Mouse (Mus musculus): ENCODE data around the gene Dtl. TPM values are rescaled to one million over a fixed set of nuclear protein-coding genes. Genes with fewer than 3 reads are reported as not detected.
"Not testable (repeated sequence)": the region's sequence is repeated elsewhere in the genome, so short reads cannot be mapped to it uniquely, and the experiment has no call there.

The Dtl gene
- polyA plus RNA-seq, 1 experiment from 2014 or later = 6.1 TPM

DNA sequence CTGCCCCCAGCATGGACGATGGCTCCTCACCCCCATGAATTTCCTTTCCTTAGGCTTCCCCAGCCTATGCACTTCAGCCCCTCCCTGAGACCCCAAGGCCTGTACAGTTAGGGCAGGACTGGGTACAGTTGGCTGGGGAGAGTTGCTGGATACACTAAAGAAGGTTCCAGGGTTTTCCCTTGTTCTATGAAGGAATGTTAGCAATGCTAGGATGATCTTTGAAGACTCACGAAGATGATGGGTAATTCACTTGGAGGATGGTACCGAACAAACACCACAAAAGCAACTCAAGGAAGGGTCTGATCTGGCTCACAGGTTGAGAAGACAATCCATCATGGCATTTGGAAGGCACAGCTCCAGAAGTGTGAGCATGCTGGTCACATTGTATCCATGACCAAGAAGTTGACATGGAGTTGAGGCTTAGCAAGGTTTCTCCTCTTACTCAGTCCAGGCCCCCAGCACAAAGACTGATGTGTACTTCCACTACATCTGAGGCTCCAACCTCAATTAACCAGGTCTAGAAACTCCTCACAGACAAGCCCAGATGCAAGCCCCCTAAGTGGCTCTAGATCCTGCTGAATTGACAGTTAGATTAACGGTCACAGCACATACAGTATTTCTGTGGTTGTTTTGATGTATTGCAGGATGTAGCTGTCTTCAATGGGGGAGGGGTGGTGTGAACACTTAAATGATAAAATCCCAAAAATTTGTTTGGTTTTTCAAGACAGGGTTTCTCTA is 55.8 kb downstream of the Dtl start:
- no peak overlapping the region for H3K4me3 ChIP-seq (ENCODE audit: low read depth, low read length)
- no peaks in the 10 kb centered on the region for H3K27me3 ChIP-seq (replicated peaks; ENCODE audit: control insufficient read depth, insufficient read depth, low read length)
- 84% methylated on average over 4 of the region's 4 CpGs for WGBS
- H3K27ac ChIP-seq (ENCODE audit: low read depth, low read length) = no peak overlapping the region
- H3K9me3 ChIP-seq (ENCODE audit: control insufficient read depth) = no peaks in the 10 kb centered on the region
- no peak overlapping the region for H3K9ac ChIP-seq (ENCODE audit: low read depth, low read length)
- H3K36me3 ChIP-seq (ENCODE audit: control insufficient read depth, insufficient read depth) = no peaks in the 10 kb centered on the region
- no peaks in the 10 kb centered on the region for H3K4me1 ChIP-seq (replicated peaks; ENCODE audit: control insufficient read depth, insufficient read depth, low read length)
- ATAC-seq = no peak
- no peak for TF ChIP-seq CTCF (IDR thresholded peaks at IDR 0.05; ENCODE audit: low read depth)
- H3K4me2 ChIP-seq (replicated peaks; ENCODE audit: low read depth) = no peak overlapping the region

DNA sequence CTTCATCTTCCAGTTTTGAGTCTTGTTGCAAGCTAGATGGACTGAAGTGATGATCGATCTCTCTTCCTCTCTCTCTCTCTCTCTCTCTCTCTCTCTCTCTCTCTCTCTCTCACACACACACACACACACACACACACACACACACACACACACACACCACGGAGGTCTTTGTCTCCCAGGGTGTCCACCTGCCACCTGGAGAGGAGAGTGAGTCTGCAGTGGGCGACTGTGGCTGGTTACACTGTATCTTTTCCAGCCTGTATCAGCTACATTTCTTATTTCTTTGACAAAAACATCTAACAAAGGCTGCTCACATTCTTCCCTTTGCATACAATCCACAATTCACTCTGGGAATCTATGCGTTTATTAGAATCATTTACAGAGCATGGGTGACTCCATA is 56.4 kb downstream of the Dtl start:
- 91% methylated on average over 4 of the region's 4 CpGs for WGBS
- no peaks in the 10 kb centered on the region for H3K4me1 ChIP-seq (replicated peaks; ENCODE audit: control insufficient read depth, insufficient read depth, low read length)
- no peak overlapping the region for H3K9ac ChIP-seq (ENCODE audit: low read depth, low read length)
- no peak overlapping the region for H3K4me2 ChIP-seq (replicated peaks; ENCODE audit: low read depth)
- H3K36me3 ChIP-seq (ENCODE audit: control insufficient read depth, insufficient read depth) = no peaks in the 10 kb centered on the region
- no peak for ATAC-seq
- H3K9me3 ChIP-seq (ENCODE audit: control insufficient read depth) = no peaks in the 10 kb centered on the region
- no peak overlapping the region for H3K27ac ChIP-seq (ENCODE audit: low read depth, low read length)
- no peaks in the 10 kb centered on the region for H3K27me3 ChIP-seq (replicated peaks; ENCODE audit: control insufficient read depth, insufficient read depth, low read length)
- no peak overlapping the region for H3K4me3 ChIP-seq (ENCODE audit: low read depth, low read length)
- TF ChIP-seq CTCF (IDR thresholded peaks at IDR 0.05; ENCODE audit: low read depth) = no peak

DNA sequence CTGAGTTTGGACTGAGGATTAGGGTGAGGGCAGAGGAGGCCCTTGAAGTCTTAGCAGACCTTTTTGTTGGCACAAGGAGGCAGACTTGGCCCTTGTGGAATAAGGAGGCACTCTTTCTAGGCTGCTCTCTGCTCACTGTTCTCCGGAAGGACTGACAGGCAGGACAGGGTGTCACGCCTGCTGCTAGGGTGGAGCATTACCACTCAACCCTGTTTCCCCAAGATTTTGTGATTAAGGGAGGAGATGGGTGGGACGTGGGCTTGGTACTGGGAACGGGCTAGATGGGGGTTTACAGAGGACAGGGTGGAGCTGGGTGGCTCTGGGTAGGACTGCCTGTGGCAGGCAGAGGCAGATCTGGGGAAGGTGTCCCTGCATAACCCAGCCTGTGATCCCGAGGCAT is 57.4 kb downstream of the Dtl start:
- Histone ChIP-seq H3K27ac (ENCODE audit: low read depth, low read length) (no peak overlapping the region), H3K4me1 (replicated peaks; ENCODE audit: control insufficient read depth, insufficient read depth, low read length) (no peaks in the 10 kb centered on the region), H3K27me3 (replicated peaks; ENCODE audit: control insufficient read depth, insufficient read depth, low read length) (no peaks in the 10 kb centered on the region), H3K4me3 (ENCODE audit: low read depth, low read length) (no peak overlapping the region), H3K9ac (ENCODE audit: low read depth, low read length) (no peak overlapping the region), H3K36me3 (ENCODE audit: control insufficient read depth, insufficient read depth) (no peaks in the 10 kb centered on the region), H3K9me3 (ENCODE audit: control insufficient read depth) (no peaks in the 10 kb centered on the region), H3K4me2 (replicated peaks; ENCODE audit: low read depth) (no peak overlapping the region)
- no peak for TF ChIP-seq CTCF (IDR thresholded peaks at IDR 0.05; ENCODE audit: low read depth)
- WGBS = 67% methylated on average over 5 of the region's 5 CpGs
- no peak for ATAC-seq

DNA sequence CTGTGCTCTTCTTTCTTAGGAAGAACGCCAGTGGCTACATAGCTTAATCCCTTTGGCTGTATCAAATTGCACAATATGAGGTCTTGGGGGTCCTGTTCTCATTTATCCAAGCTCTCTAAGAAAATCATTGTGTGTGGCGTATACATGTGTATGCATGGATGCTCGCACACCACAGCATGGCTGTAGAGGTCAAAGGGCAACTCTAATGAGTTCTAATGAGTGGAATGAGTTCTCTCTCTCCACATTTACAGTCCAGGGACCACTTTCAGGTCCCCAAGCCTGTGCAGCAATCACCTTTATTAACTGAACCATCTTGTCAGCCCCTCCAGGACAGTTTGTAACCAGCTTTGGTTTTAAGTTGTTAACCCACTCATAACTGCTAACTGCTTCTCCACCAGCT is 58.3 kb downstream of the Dtl start:
- Histone ChIP-seq H3K27ac (ENCODE audit: low read depth, low read length) (no peak overlapping the region), H3K9me3 (ENCODE audit: control insufficient read depth) (no peaks in the 10 kb centered on the region), H3K9ac (ENCODE audit: low read depth, low read length) (no peak overlapping the region), H3K4me1 (replicated peaks; ENCODE audit: control insufficient read depth, insufficient read depth, low read length) (no peaks in the 10 kb centered on the region), H3K4me3 (ENCODE audit: low read depth, low read length) (no peak overlapping the region), H3K4me2 (replicated peaks; ENCODE audit: low read depth) (no peak overlapping the region), H3K36me3 (ENCODE audit: control insufficient read depth, insufficient read depth) (no peaks in the 10 kb centered on the region), H3K27me3 (replicated peaks; ENCODE audit: control insufficient read depth, insufficient read depth, low read length) (no peaks in the 10 kb centered on the region)
- WGBS = 89% methylated on average over 3 of the region's 3 CpGs
- TF ChIP-seq CTCF (IDR thresholded peaks at IDR 0.05; ENCODE audit: low read depth) = no peak
- no peak for ATAC-seq

DNA sequence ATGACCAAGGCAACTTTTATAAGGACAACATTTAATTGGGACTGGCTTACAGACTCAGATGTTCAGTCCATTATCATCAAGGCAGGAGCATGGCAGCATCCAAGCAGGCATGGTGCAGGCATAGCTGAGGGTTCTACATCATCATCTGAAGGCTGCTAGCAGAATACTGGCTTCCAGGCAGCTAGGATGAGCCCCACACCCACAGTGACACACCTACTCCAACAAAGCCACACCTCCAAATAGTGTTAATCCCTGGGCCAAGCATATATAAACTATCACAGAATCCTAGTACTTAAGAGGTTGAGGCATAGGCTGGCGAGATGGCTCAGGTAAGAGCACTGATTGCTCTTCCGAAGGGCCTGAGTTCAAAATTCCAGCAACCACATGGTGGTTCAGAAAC is 59.0 kb downstream of the Dtl start:
- not testable (repeated sequence) for ATAC-seq; H3K4me3 ChIP-seq (ENCODE audit: low read depth, low read length); H3K9ac ChIP-seq (ENCODE audit: low read depth, low read length); H3K4me1 ChIP-seq (replicated peaks; ENCODE audit: control insufficient read depth, insufficient read depth, low read length); H3K4me2 ChIP-seq (replicated peaks; ENCODE audit: low read depth); H3K36me3 ChIP-seq (ENCODE audit: control insufficient read depth, insufficient read depth); H3K9me3 ChIP-seq (ENCODE audit: control insufficient read depth); H3K27ac ChIP-seq (ENCODE audit: low read depth, low read length); H3K27me3 ChIP-seq (replicated peaks; ENCODE audit: control insufficient read depth, insufficient read depth, low read length)
- WGBS = 78% methylated on average over 2 of the region's 2 CpGs

DNA sequence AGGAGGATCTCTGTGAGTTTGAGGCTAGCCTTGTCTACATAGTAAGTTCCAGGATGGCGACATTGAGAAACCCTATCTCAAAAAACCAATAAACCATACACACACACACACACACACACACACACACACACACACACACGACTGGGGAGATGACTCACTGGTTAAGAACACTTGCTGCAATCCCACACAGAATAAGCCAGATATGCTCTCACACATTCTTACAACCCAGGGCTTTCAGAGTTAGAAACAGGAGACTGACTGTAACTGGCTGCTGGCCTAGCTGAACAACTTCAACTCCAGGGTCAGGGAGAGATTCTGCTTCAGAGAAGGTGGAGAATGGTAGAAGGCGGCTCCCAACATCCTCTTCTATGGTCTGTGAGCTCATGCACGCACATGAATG is 62.1 kb downstream of the Dtl start:
- ATAC-seq = no peak
- H3K27ac ChIP-seq (ENCODE audit: low read depth, low read length) = no peak overlapping the region
- 0 out of 2 replicates have a peak, but pooled peaks cover 5% of the 10 kb centered on the region for H3K4me1 ChIP-seq (replicated peaks; ENCODE audit: control insufficient read depth, insufficient read depth, low read length)
- no peaks in the 10 kb centered on the region for H3K36me3 ChIP-seq (ENCODE audit: control insufficient read depth, insufficient read depth)
- WGBS = 84% methylated on average over 4 of the region's 4 CpGs
- no peak overlapping the region for H3K4me2 ChIP-seq (replicated peaks; ENCODE audit: low read depth)
- H3K9me3 ChIP-seq (ENCODE audit: control insufficient read depth) = no peaks in the 10 kb centered on the region
- H3K9ac ChIP-seq (ENCODE audit: low read depth, low read length) = no peak overlapping the region
- H3K4me3 ChIP-seq (ENCODE audit: low read depth, low read length) = no peak overlapping the region
- no peak for TF ChIP-seq CTCF (IDR thresholded peaks at IDR 0.05; ENCODE audit: low read depth)
- H3K27me3 ChIP-seq (replicated peaks; ENCODE audit: control insufficient read depth, insufficient read depth, low read length) = no peaks in the 10 kb centered on the region

DNA sequence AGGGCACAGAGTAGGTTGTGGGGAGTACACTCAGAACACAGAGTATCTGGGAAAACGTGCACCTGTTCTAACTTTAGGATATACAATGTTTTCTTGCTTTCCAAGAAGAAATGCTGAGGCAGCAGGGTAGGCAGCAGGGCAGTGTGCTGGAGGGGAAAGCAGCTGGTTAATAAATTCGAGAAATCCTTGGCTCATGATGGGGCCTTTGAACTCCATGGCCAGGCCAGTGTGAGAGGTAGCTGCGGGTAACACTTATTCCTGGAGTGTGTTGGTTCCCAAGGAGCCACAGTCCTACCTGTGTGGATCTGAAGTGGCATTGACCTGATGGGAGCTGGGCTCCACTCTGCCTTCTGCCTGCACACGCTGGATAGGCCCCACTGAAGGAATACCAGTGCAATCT is 63.0 kb downstream of the Dtl start:
- Histone ChIP-seq H3K4me2 (replicated peaks; ENCODE audit: low read depth) (no peak overlapping the region), H3K27ac (ENCODE audit: low read depth, low read length) (no peak overlapping the region), H3K27me3 (replicated peaks; ENCODE audit: control insufficient read depth, insufficient read depth, low read length) (no peaks in the 10 kb centered on the region), H3K9me3 (ENCODE audit: control insufficient read depth) (no peaks in the 10 kb centered on the region), H3K9ac (ENCODE audit: low read depth, low read length) (no peak overlapping the region), H3K4me3 (ENCODE audit: low read depth, low read length) (no peak overlapping the region), H3K4me1 (replicated peaks; ENCODE audit: control insufficient read depth, insufficient read depth, low read length) (0 out of 2 replicates have a peak, but pooled peaks cover 5% of the 10 kb centered on the region), H3K36me3 (ENCODE audit: control insufficient read depth, insufficient read depth) (no peaks in the 10 kb centered on the region)
- no peak for TF ChIP-seq CTCF (IDR thresholded peaks at IDR 0.05; ENCODE audit: low read depth)
- 87% methylated on average over 4 of the region's 4 CpGs for WGBS
- no peak for ATAC-seq
